Comparison of ENCODE assay signal across 5 mouse cellular contexts in genomic region chr4:147217676-147218075, GRCm38 (mm10).
DNase-seq lines count a peak whose midpoint lies in the region; ATAC-seq lines count a peak whose summit lies in the region.
"Not testable (repeated sequence)": the region's sequence is repeated elsewhere in the genome, so short reads cannot be mapped to it uniquely, and the experiment has no call there.

No protein-coding gene starts in this region.

- WGBS in embryonic facial prominence, embryonic 13.5 days = 67% methylated on average over 3 of the region's 4 CpGs
- 64% methylated on average over 3 of the region's 4 CpGs for WGBS in heart, embryonic 12.5 days
- 68% methylated on average over 2 of the region's 4 CpGs for WGBS in liver, embryonic 11.5 days
- 81% methylated on average over 2 of the region's 4 CpGs for WGBS in neural tube, embryonic 11.5 days

- DNase-seq in heart, adult 11 months = peak; percentile 39
- DNase-seq in liver, embryonic 11.5 days (ENCODE audit: low spot score); neural tube, embryonic 11.5 days (ENCODE audit: low spot score): not testable (repeated sequence)

- peaks cover 15% of the 10 kb centered on the region for H3K9me3 ChIP-seq in embryonic facial prominence, embryonic 13.5 days
- H3K9me3 ChIP-seq in heart, embryonic 12.5 days (replicated peaks) = peaks cover 21% of the 10 kb centered on the region
- H3K9me3 ChIP-seq in liver, embryonic 11.5 days (ENCODE audit: control insufficient read depth, low read length); neural tube, embryonic 11.5 days (ENCODE audit: control insufficient read depth, low read length): not testable (repeated sequence)

- not testable (repeated sequence) for H3K27me3 ChIP-seq in embryonic facial prominence, embryonic 13.5 days; heart, embryonic 12.5 days (replicated peaks); liver, embryonic 11.5 days (replicated peaks; ENCODE audit: control insufficient read depth, insufficient read depth, low read length); neural tube, embryonic 11.5 days (ENCODE audit: control insufficient read depth, insufficient read depth, low read length)

- H3K36me3 ChIP-seq in embryonic facial prominence, embryonic 13.5 days; heart, embryonic 12.5 days; liver, embryonic 11.5 days (ENCODE audit: control insufficient read depth, insufficient read depth, low read length); neural tube, embryonic 11.5 days (ENCODE audit: control insufficient read depth, insufficient read depth, low read length): not testable (repeated sequence)

- not testable (repeated sequence) for H3K4me1 ChIP-seq in embryonic facial prominence, embryonic 13.5 days; heart, embryonic 12.5 days (replicated peaks); liver, embryonic 11.5 days (replicated peaks; ENCODE audit: control insufficient read depth, insufficient read depth, low read length); neural tube, embryonic 11.5 days (ENCODE audit: control insufficient read depth, insufficient read depth, low read length)

- not testable (repeated sequence) for H3K4me2 ChIP-seq in embryonic facial prominence, embryonic 13.5 days; heart, embryonic 12.5 days; liver, embryonic 11.5 days; neural tube, embryonic 11.5 days (ENCODE audit: low read depth)

- H3K9ac ChIP-seq in embryonic facial prominence, embryonic 13.5 days; heart, embryonic 12.5 days; liver, embryonic 11.5 days (ENCODE audit: low read depth, low read length); neural tube, embryonic 11.5 days (ENCODE audit: low read length): not testable (repeated sequence)

- H3K27ac ChIP-seq in embryonic facial prominence, embryonic 13.5 days; heart, embryonic 12.5 days (ENCODE audit: poor library complexity, severe bottlenecking); liver, embryonic 11.5 days (ENCODE audit: low read depth, low read length); neural tube, embryonic 11.5 days (ENCODE audit: low read depth, low read length): not testable (repeated sequence)

- 0 out of 2 replicates have a peak, but pooled peaks have one; percentile 10 for ATAC-seq in embryonic facial prominence, embryonic 13.5 days (ENCODE audit: insufficient number of reproducible peaks, insufficient read depth, low FRiP score, low TSS enrichment, low read depth)
- ATAC-seq in heart, embryonic 12.5 days (ENCODE audit: insufficient number of reproducible peaks, low FRiP score) = peak; percentile 33; the same call in 1 of the 2 replicates
- peak; percentile 49; the same call in 1 of the 2 replicates for ATAC-seq in liver, embryonic 11.5 days (replicated peaks; ENCODE audit: low FRiP score)
- ATAC-seq in neural tube, embryonic 11.5 days (ENCODE audit: insufficient read depth, low FRiP score, low TSS enrichment) = peak; percentile 52; the same call in 1 of the 2 replicates

- not testable (repeated sequence) for H3K4me3 ChIP-seq in embryonic facial prominence, embryonic 13.5 days; heart, embryonic 12.5 days; liver, embryonic 11.5 days (ENCODE audit: low read depth, low read length); neural tube, embryonic 11.5 days (ENCODE audit: low read depth, low read length)
